Mouse (Mus musculus): Measurements from ENCODE around the gene Fxyd4. TPM values are rescaled to one million over a fixed set of nuclear protein-coding genes. Genes with fewer than 3 reads are reported as not detected.
A peak's percentile ranks its signal among the peaks of the same experiment; 100 is the strongest.

The Fxyd4 gene
- total and polyA plus RNA-seq, 3 experiments: not detected

- in situ Hi-C loops (cut with MboI; ENCODE audit: low pct_ligation_motif_present, low pct_unique_long_range_greater_than_20kb, low sequenced_read_pairs): no loop called here
- no peak overlapping the region for H3K4me3 ChIP-seq (replicated peaks in 1 of 3; ENCODE audit: low read depth in 2 of 3, low read length in 2 of 3, poor library complexity in 1 of 3)
- dilution Hi-C loops (cut with MboI; ENCODE audit: extremely low pct_ligation_motif_present, extremely low pct_unique_long_range_greater_than_20kb, low sequenced_read_pairs): no loop called here
- H3K4me1 ChIP-seq (ENCODE audit: control insufficient read depth in 1 of 2, insufficient read depth in 2 of 2): peaks cover 0 to 15% of the 10 kb centered on the region in 2 experiments; a peak in 1 of 4 replicates
- H3K27me3 ChIP-seq (replicated peaks): no peaks in the 10 kb centered on the region
- no peaks in the 10 kb centered on the region for H3K9me3 ChIP-seq (replicated peaks; ENCODE audit: low read length)
- no peak for DNase-seq (ENCODE audit: extremely low read depth)
- no peaks in the 10 kb centered on the region for H3K79me2 ChIP-seq (replicated peaks; ENCODE audit: control insufficient read depth, extremely low read depth, insufficient read depth, poor library complexity, severe bottlenecking)
- H3K36me3 ChIP-seq (replicated peaks in 1 of 2; ENCODE audit: control insufficient read depth in 1 of 2, insufficient read depth in 1 of 2, low read length in 1 of 2): peaks cover 24 to 50% of the 10 kb centered on the region in 2 experiments
- no peak overlapping the region for H3K4me2 ChIP-seq (ENCODE audit: insufficient read depth, low read depth, poor library complexity, severe bottlenecking)
- no peak overlapping the region for H3K9ac ChIP-seq (ENCODE audit: insufficient read depth, low read depth)
- TF ChIP-seq E2F4 (IDR thresholded peaks at IDR 0.05; ENCODE audit: insufficient replicate concordance, low read depth, low read length) (no peak), MAX (IDR thresholded peaks at IDR 0.05; ENCODE audit: low read length) (no peak), IRF4 (IDR thresholded peaks at IDR 0.05; ENCODE audit: low read depth, low read length) (no peak), ZKSCAN1 (IDR thresholded peaks at IDR 0.05; ENCODE audit: borderline replicate concordance, low read depth, low read length) (no peak), USF1 (IDR thresholded peaks at IDR 0.05; ENCODE audit: low read depth, low read length) (no peak), HCFC1 (IDR thresholded peaks at IDR 0.05; ENCODE audit: low read depth, low read length) (no peak), RCOR1 (conservative IDR thresholded peaks at IDR 0.05; ENCODE audit: low read depth, low read length) (no peak), ELF1 (IDR thresholded peaks at IDR 0.05; ENCODE audit: low read depth, low read length) (no peak), JUN (IDR thresholded peaks at IDR 0.05; ENCODE audit: insufficient read depth, low read depth, low read length) (no peak)
- no peak overlapping the region for H3K27ac ChIP-seq (ENCODE audit: insufficient read depth, low read depth)
Measured at GRCm38 (mm10) chr6:117928746-117929145, 8.7 kb downstream of the Fxyd4 start.

- H3K4me3 ChIP-seq (replicated peaks in 1 of 3; ENCODE audit: low read depth in 2 of 3, low read length in 2 of 3, poor library complexity in 1 of 3): no peak overlapping the region
- H3K36me3 ChIP-seq (replicated peaks in 1 of 2; ENCODE audit: control insufficient read depth in 1 of 2, insufficient read depth in 1 of 2, low read length in 1 of 2): peaks cover 26 to 53% of the 10 kb centered on the region in 2 experiments
- H3K4me1 ChIP-seq (ENCODE audit: control insufficient read depth in 1 of 2, insufficient read depth in 2 of 2): peaks cover 0 to 13% of the 10 kb centered on the region in 2 experiments; a peak in 1 of 4 replicates
- DNase-seq (ENCODE audit: extremely low read depth): no peak
- H3K27me3 ChIP-seq (replicated peaks): no peaks in the 10 kb centered on the region
- TF ChIP-seq USF2 (conservative IDR thresholded peaks at IDR 0.05; ENCODE audit: low read depth, low read length) (no peak), POLR2AphosphoS2 (IDR thresholded peaks at IDR 0.05; ENCODE audit: low read depth, low read length) (peak; percentile 37; the same call in 1 of the 2 replicates), CHD2 (IDR thresholded peaks at IDR 0.05; ENCODE audit: low read length) (0 out of 2 replicates have a peak, but pooled peaks have one; percentile 4)
- H3K4me2 ChIP-seq (ENCODE audit: insufficient read depth, low read depth, poor library complexity, severe bottlenecking): no peak overlapping the region
- H3K79me2 ChIP-seq (replicated peaks; ENCODE audit: control insufficient read depth, extremely low read depth, insufficient read depth, poor library complexity, severe bottlenecking): peaks cover 3% of the 10 kb centered on the region
- dilution Hi-C loops (cut with MboI; ENCODE audit: extremely low pct_ligation_motif_present, extremely low pct_unique_long_range_greater_than_20kb, low sequenced_read_pairs): no loop called here
- H3K9ac ChIP-seq (ENCODE audit: insufficient read depth, low read depth): no peak overlapping the region
- H3K9me3 ChIP-seq (replicated peaks; ENCODE audit: low read length): no peaks in the 10 kb centered on the region
- in situ Hi-C loops (cut with MboI; ENCODE audit: low pct_ligation_motif_present, low pct_unique_long_range_greater_than_20kb, low sequenced_read_pairs): no loop called here
- no peak overlapping the region for H3K27ac ChIP-seq (ENCODE audit: insufficient read depth, low read depth)
Measured at GRCm38 (mm10) chr6:117927955-117928354, 9.5 kb downstream of the Fxyd4 start.

- TF ChIP-seq ZNF384 (IDR thresholded peaks at IDR 0.05; ENCODE audit: low read depth, low read length) (peak; percentile 31; the same call in 1 of the 2 replicates), POLR2A (IDR thresholded peaks at IDR 0.05; ENCODE audit: low read depth, low read length) (no peak), CHD2 (IDR thresholded peaks at IDR 0.05; ENCODE audit: low read length) (peak; percentile 33; the same call in 1 of the 2 replicates)
- no peak overlapping the region for H3K4me2 ChIP-seq (ENCODE audit: insufficient read depth, low read depth, poor library complexity, severe bottlenecking)
- no peak overlapping the region for H3K27ac ChIP-seq (ENCODE audit: insufficient read depth, low read depth)
- dilution Hi-C loops (cut with MboI; ENCODE audit: extremely low pct_ligation_motif_present, extremely low pct_unique_long_range_greater_than_20kb, low sequenced_read_pairs): no loop called here
- H3K27me3 ChIP-seq (replicated peaks): no peaks in the 10 kb centered on the region
- no peak overlapping the region for H3K9ac ChIP-seq (ENCODE audit: insufficient read depth, low read depth)
- in situ Hi-C loops (cut with MboI; ENCODE audit: low pct_ligation_motif_present, low pct_unique_long_range_greater_than_20kb, low sequenced_read_pairs): no loop called here
- peaks cover 26 to 59% of the 10 kb centered on the region in 2 experiments for H3K36me3 ChIP-seq (replicated peaks in 1 of 2; ENCODE audit: control insufficient read depth in 1 of 2, insufficient read depth in 1 of 2, low read length in 1 of 2)
- H3K4me3 ChIP-seq (replicated peaks in 1 of 3; ENCODE audit: low read depth in 2 of 3, low read length in 2 of 3, poor library complexity in 1 of 3): no peak overlapping the region
- no peaks in the 10 kb centered on the region for H3K9me3 ChIP-seq (replicated peaks; ENCODE audit: low read length)
- H3K79me2 ChIP-seq (replicated peaks; ENCODE audit: control insufficient read depth, extremely low read depth, insufficient read depth, poor library complexity, severe bottlenecking): peaks cover 11% of the 10 kb centered on the region
- peaks cover 0 to 8% of the 10 kb centered on the region in 2 experiments; a peak in 1 of 4 replicates for H3K4me1 ChIP-seq (ENCODE audit: control insufficient read depth in 1 of 2, insufficient read depth in 2 of 2)
- no peak for DNase-seq (ENCODE audit: extremely low read depth)
Measured at GRCm38 (mm10) chr6:117926871-117927491, 10.5 kb downstream of the Fxyd4 start.

Measured in CH12.LX (cell line).